ENCODE assay signal across 22 mouse cellular contexts in genomic region chr13:56123075-56123474, GRCm38 (mm10). TPM values are rescaled to one million over a fixed set of nuclear protein-coding genes. Genes with fewer than 3 reads are reported as not detected.
DNase-seq lines count a peak whose midpoint lies in the region; ATAC-seq and TF ChIP-seq lines count a peak whose summit lies in the region.
"Had no signal": no experiment of that assay in that cellular context is flagged by ENCODE, and none has a peak within 500 bp of the region (broad histone marks: within the 10 kb centered on the region; RNA-seq: fewer than 3 reads in every experiment).

No protein-coding gene starts in this region.

- no peak overlapping the region for H3K4me2 ChIP-seq in lung, postnatal 0 days (replicated peaks; ENCODE audit: low read depth, low read length)
- H3K4me2 ChIP-seq: embryonic facial prominence, embryonic 12.5 days; forebrain, embryonic 12.5 days had no signal

- H3K36me3 ChIP-seq in lung, postnatal 0 days (ENCODE audit: insufficient read depth, low read length): peaks cover 40% of the 10 kb centered on the region

- no peak overlapping the region for H3K4me3 ChIP-seq in gastrocnemius, adult 2 months
- no peak overlapping the region for H3K4me3 ChIP-seq in lung, postnatal 0 days (ENCODE audit: low read depth, low read length)
- H3K4me3 ChIP-seq: embryonic facial prominence, embryonic 12.5 days; erythroblast, embryonic 14.5 days; forebrain, embryonic 10.5 days; forebrain, embryonic 12.5 days had no signal

- no peak overlapping the region for H3K9ac ChIP-seq in lung, postnatal 0 days (replicated peaks; ENCODE audit: low read depth)
- H3K9ac ChIP-seq: embryonic facial prominence, embryonic 12.5 days; forebrain, embryonic 12.5 days had no signal

- whole genome bisulfite sequencing in lung, postnatal 0 days: 93% methylated on average over 5 of the region's 5 CpGs

- ATAC-seq in lung, postnatal 0 days: no peak
- ATAC-seq: forebrain, embryonic 14.5 days; forebrain, embryonic 16.5 days had no signal

- TF ChIP-seq EP300 in lung, postnatal 0 days (IDR thresholded peaks at IDR 0.05): no peak

- TF ChIP-seq CTCF in gastrocnemius, adult 2 months (IDR thresholded peaks at IDR 0.05): no peak
- TF ChIP-seq CTCF in lung, postnatal 0 days (IDR thresholded peaks at IDR 0.05): no peak

- H3K9me3 ChIP-seq in lung, postnatal 0 days (ENCODE audit: low read length): no peaks in the 10 kb centered on the region
- H3K9me3 ChIP-seq: embryonic facial prominence, embryonic 12.5 days had no signal

- no peaks in the 10 kb centered on the region for H3K27me3 ChIP-seq in lung, postnatal 0 days (replicated peaks; ENCODE audit: insufficient read depth, low read length)
- H3K27me3 ChIP-seq: embryonic facial prominence, embryonic 12.5 days; forebrain, embryonic 12.5 days had no signal

- intact Hi-C loops in gastrocnemius, adult 2 months (cut with DNase I): no loop called here

- H3K4me1 ChIP-seq in lung, postnatal 0 days (ENCODE audit: insufficient read depth, low read depth, low read length): no peaks in the 10 kb centered on the region
- H3K4me1 ChIP-seq: forebrain, embryonic 10.5 days; forebrain, embryonic 12.5 days had no signal

- DNase-seq in gastrocnemius, adult 2 months: peak; percentile 53
- no peak for DNase-seq in gastrocnemius, postnatal 10 days
- peak; percentile 18 for DNase-seq in heart, adult 11 months
- DNase-seq in heart, adult 9 months (ENCODE audit: low spot score in 2 of 2): no peak
- no peak for DNase-seq in lung, postnatal 0 days (ENCODE audit: low spot score)
- DNase-seq: adrenal gland, adult 2 months; adrenal gland, postnatal 10 days; adrenal gland, postnatal 25 days; cerebellum, adult 11 months; cerebellum, adult 18-20 months; cerebellum, adult 8-10 months; cerebellum, postnatal 14 days; cerebellum, postnatal 36 days; embryo, embryonic 11 days had no signal

- H3K27ac ChIP-seq in gastrocnemius, adult 2 months: peak overlapping the region; percentile 63
- H3K27ac ChIP-seq in lung, postnatal 0 days (ENCODE audit: low read length): no peak overlapping the region
- H3K27ac ChIP-seq: embryonic facial prominence, embryonic 12.5 days; forebrain, embryonic 10.5 days; forebrain, embryonic 12.5 days had no signal

RNA-seq across cellular contexts. Expression of gene H2afy, which starts 13.1 kb away (rescaled TPM):
- 10 to 100 TPM; 64.1 to 69.2 TPM for total RNA-seq in gastrocnemius, adult 2 months (2021)
- total RNA-seq in gastrocnemius, postnatal 10 days (2021): 10 to 100 TPM; 68.3 to 81.6 TPM
- 126 and 138 TPM in 2 replicates for polyA plus RNA-seq in lung, postnatal 0 days (2015; fragmentation: Nextera tagmentation; extraction: Ambion mirVana)

RNA-seq across cellular contexts. Expression of gene Tifab, which starts 55.6 kb away (rescaled TPM):
- total RNA-seq in gastrocnemius, adult 2 months (2021): under 1 TPM; 0.18 to 0.28 TPM
- total RNA-seq in gastrocnemius, postnatal 10 days (2021): 1 to 10 TPM in 1 of 2 experiments, under 1 TPM in 1; 0.45 to 1.2 TPM
- 4.8 and 6.6 TPM in 2 replicates for polyA plus RNA-seq in lung, postnatal 0 days (2015; fragmentation: Nextera tagmentation; extraction: Ambion mirVana)
- total RNA-seq: MEL had no signal
- polyA plus RNA-seq: C2C12 had no signal

Comparison
In these comparisons a context has a peak if more than half of its experiments do, and no peak if none do; other contexts are left out.
1. DNase-seq: peak in gastrocnemius, adult 2 months (single experiment) and heart, adult 11 months (single experiment); none in gastrocnemius, postnatal 10 days (single experiment), heart, adult 9 months (0 of 2) and lung, postnatal 0 days (single experiment).